Mouse (Mus musculus): Measurements from ENCODE around the gene Ddb2. TPM values are rescaled to one million over a fixed set of nuclear protein-coding genes. Genes with fewer than 3 reads are reported as not detected.
A peak's percentile ranks its signal among the peaks of the same experiment; 100 is the strongest.

The Ddb2 gene
- total and polyA plus RNA-seq, 3 experiments = 2.7 to 8.5 (median 3.2) TPM

DNA sequence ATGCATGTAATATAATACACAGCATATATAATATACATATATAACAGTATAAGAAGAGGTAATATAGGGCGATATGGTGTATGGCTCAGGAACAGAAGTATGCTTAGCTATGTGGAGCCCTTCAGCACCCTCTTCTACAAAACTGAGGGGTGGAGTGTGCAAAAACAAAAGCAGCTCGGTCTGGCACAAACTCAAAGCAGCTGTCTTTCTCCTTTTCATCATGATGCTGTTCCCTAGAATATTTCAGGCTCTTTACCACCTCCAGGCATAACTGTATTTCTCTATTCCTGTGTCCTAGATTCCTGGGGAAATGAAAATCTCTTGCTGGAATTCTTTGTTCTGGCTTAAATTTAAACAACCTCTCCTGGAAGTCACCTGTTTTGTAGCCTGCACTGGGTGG lies 7.0 kb downstream of the Ddb2 start:
- TF ChIP-seq POLR2A (IDR thresholded peaks at IDR 0.05; ENCODE audit: insufficient read depth, low read depth, low read length) = no peak
- no peak for TF ChIP-seq CTCF (IDR thresholded peaks at IDR 0.05)
- TF ChIP-seq EP300 (IDR thresholded peaks at IDR 0.05; ENCODE audit: insufficient read depth, low read depth, low read length) = no peak
- 86% methylated on average over 2 of the region's 2 CpGs for WGBS

DNA sequence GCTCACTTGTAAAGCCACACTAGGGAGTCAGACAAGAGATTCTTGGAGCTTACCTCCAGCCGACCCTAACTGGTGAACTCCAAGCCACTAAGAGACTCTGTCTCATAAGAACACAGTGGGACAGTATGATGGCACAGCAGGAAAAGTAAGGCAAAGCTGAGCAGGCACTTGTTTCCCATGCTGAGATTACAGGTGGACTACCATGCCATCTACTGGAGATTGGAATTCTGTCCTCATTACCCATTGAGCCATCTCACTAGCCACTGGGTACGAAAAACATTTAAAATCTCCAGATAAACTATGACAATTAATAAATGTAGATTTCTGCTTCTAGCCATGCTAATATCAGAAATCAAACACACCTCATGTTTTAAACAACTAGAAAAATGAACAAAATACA lies 13.2 kb downstream of the Ddb2 start:
- Histone ChIP-seq H3K79me2 (replicated peaks; ENCODE audit: control insufficient read depth, insufficient read depth, low read length) (no peaks in the 10 kb centered on the region), H3K36me3 (ENCODE audit: control insufficient read depth, insufficient read depth, low read length) (no peaks in the 10 kb centered on the region), H3K9ac (ENCODE audit: low read depth, low read length) (no peak overlapping the region), H3K27me3 (ENCODE audit: control insufficient read depth, insufficient read depth, low read length) (no peaks in the 10 kb centered on the region), H3K4me1 (ENCODE audit: control insufficient read depth, insufficient read depth, low read length) (no peaks in the 10 kb centered on the region), H3K27ac (no peak overlapping the region), H3K4me3 (no peak overlapping the region)
- 77% methylated on average over 2 of the region's 2 CpGs for WGBS
- TF ChIP-seq CTCF (IDR thresholded peaks at IDR 0.05) = peak; percentile 57
- no peak for TF ChIP-seq EP300 (IDR thresholded peaks at IDR 0.05; ENCODE audit: insufficient read depth, low read depth, low read length)
- intact Hi-C loops (cut with DNase I) = loop anchor here (5.0 kb wide), 1 partner anchor 106 kb away; the partner anchor contains the start of gene Mybpc3
- no peak for DNase-seq

More for the DNA sequence above, 7.0 kb downstream of the Ddb2 start:
- intact Hi-C loops (cut with DNase I) = no loop called here
- Histone ChIP-seq H3K79me2 (replicated peaks; ENCODE audit: control insufficient read depth, insufficient read depth, low read length) (no peaks in the 10 kb centered on the region), H3K4me3 (no peak overlapping the region), H3K27me3 (ENCODE audit: control insufficient read depth, insufficient read depth, low read length) (no peaks in the 10 kb centered on the region), H3K9ac (ENCODE audit: low read depth, low read length) (no peak overlapping the region), H3K4me1 (ENCODE audit: control insufficient read depth, insufficient read depth, low read length) (no peaks in the 10 kb centered on the region), H3K27ac (no peak overlapping the region), H3K36me3 (ENCODE audit: control insufficient read depth, insufficient read depth, low read length) (no peaks in the 10 kb centered on the region)
- no peak for DNase-seq

DNA sequence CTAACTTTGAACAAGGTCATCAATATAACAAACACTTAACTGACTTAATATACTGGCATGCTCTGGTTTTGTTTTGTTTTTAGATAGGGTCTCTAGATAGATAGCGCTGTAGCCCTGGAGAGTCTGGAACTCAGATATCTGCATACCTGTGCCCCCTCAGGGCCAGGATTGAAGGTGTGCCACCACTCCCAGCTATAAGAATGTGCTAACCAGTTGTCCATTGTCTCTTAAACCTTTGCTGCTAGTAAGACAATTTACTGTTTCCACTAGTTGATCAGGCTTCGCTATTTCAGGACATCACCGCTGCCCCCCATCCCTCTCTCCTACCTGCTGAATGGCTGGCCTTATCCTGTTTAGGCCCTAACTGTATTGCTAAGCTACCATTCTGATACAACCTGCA lies 16.3 kb downstream of the Ddb2 start:
- no peak overlapping the region for H3K4me3 ChIP-seq
- no peaks in the 10 kb centered on the region for H3K36me3 ChIP-seq (ENCODE audit: control insufficient read depth, insufficient read depth, low read length)
- no peak for DNase-seq
- intact Hi-C loops (cut with DNase I) = loop anchor here (5.0 kb wide), 1 partner anchor 103 kb away; the partner anchor contains the start of gene Mybpc3
- TF ChIP-seq POLR2A (IDR thresholded peaks at IDR 0.05; ENCODE audit: insufficient read depth, low read depth, low read length) (no peak), EP300 (IDR thresholded peaks at IDR 0.05; ENCODE audit: insufficient read depth, low read depth, low read length) (no peak), CTCF (IDR thresholded peaks at IDR 0.05) (no peak)
- H3K27me3 ChIP-seq (ENCODE audit: control insufficient read depth, insufficient read depth, low read length) = no peaks in the 10 kb centered on the region
- H3K4me1 ChIP-seq (ENCODE audit: control insufficient read depth, insufficient read depth, low read length) = no peaks in the 10 kb centered on the region
- no peak overlapping the region for H3K9ac ChIP-seq (ENCODE audit: low read depth, low read length)
- no peaks in the 10 kb centered on the region for H3K79me2 ChIP-seq (replicated peaks; ENCODE audit: control insufficient read depth, insufficient read depth, low read length)
- WGBS = 94% methylated on average over 3 of the region's 3 CpGs
- H3K27ac ChIP-seq = no peak overlapping the region

DNA sequence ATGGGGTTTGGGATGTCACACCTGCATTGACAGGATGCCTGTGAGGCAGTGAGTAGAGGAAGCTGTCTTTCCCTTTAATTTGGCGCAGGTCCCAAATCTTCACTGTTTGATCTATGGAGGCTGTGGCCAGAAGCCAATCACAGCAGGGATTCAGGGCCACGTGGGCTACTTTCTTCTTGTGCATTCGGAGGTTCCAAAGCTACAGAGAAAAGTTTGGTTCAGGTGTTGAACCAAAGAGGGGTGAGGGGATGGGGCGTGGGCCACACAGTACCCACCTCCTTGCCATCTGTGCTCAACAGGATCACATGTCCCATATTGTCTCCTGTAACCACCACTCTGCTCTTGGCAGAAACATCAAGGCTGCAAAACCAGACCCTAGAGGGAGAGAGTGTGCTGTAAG lies 19.8 kb downstream of the Ddb2 start:
- Histone ChIP-seq H3K27me3 (ENCODE audit: control insufficient read depth, insufficient read depth, low read length) (no peaks in the 10 kb centered on the region), H3K27ac (no peak overlapping the region), H3K36me3 (ENCODE audit: control insufficient read depth, insufficient read depth, low read length) (no peaks in the 10 kb centered on the region), H3K9ac (ENCODE audit: low read depth, low read length) (no peak overlapping the region), H3K4me1 (ENCODE audit: control insufficient read depth, insufficient read depth, low read length) (no peaks in the 10 kb centered on the region), H3K4me3 (no peak overlapping the region), H3K79me2 (replicated peaks; ENCODE audit: control insufficient read depth, insufficient read depth, low read length) (no peaks in the 10 kb centered on the region)
- no peak for DNase-seq
- 63% methylated on average over 4 of the region's 4 CpGs for WGBS
- intact Hi-C loops (cut with DNase I) = no loop called here
- TF ChIP-seq CTCF (IDR thresholded peaks at IDR 0.05) (no peak), EP300 (IDR thresholded peaks at IDR 0.05; ENCODE audit: insufficient read depth, low read depth, low read length) (no peak), POLR2A (IDR thresholded peaks at IDR 0.05; ENCODE audit: insufficient read depth, low read depth, low read length) (no peak)

DNA sequence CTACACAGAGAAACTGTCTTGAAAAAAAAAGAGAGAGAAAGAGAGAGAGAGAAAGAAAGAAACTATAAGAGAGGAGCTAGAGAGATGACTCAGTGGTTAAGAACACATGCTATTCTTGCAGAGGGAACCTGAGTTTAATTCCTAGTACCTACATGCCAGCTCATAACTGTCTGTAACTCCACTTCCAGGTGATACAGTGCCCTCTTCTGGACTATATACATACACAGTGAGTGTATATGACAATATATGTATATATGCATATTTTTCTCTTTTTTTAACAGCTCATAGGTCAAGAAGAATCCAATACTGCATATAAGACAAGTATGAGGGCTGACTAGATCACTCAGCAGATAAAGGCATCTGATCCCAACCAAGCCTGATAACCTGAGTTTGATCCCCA lies 23.5 kb downstream of the Ddb2 start:
- Histone ChIP-seq H3K9ac (ENCODE audit: low read depth, low read length) (no peak overlapping the region), H3K36me3 (ENCODE audit: control insufficient read depth, insufficient read depth, low read length) (peaks cover 2% of the 10 kb centered on the region; the same call in 1 of the 2 replicates), H3K4me1 (ENCODE audit: control insufficient read depth, insufficient read depth, low read length) (no peaks in the 10 kb centered on the region), H3K27ac (no peak overlapping the region), H3K27me3 (ENCODE audit: control insufficient read depth, insufficient read depth, low read length) (no peaks in the 10 kb centered on the region), H3K4me3 (no peak overlapping the region), H3K79me2 (replicated peaks; ENCODE audit: control insufficient read depth, insufficient read depth, low read length) (no peaks in the 10 kb centered on the region)
- intact Hi-C loops (cut with DNase I) = no loop called here
- TF ChIP-seq CTCF (IDR thresholded peaks at IDR 0.05) (peak; percentile 38), POLR2A (IDR thresholded peaks at IDR 0.05; ENCODE audit: insufficient read depth, low read depth, low read length) (no peak)
- DNase-seq = no peak

DNA sequence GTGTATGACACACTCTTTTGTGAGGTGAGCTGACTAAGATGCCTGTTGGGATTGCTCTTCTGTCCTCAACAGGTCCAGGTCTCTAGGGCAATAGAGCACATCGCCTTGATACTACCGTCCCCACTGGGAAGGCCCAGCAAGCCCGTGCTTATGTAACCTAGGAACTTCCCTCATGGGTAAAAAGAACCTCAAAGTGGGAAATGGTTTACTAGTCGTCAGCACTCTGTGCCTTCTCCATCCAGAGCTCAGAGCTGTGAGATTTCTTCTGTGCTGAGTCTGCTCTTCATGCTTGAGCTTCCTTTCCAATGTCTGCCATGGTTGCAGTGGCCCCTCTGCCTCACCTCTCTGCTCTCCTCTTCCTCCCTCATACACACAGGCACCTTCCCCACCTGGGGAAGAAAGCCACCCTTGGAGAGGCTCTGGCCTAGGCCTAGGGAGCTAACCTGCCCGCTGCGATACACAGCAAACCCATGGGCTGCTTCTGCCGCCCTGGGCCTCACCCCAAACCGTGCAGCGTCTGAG lies 30.5 kb downstream of the Ddb2 start:
- peaks cover 5% of the 10 kb centered on the region; the same call in 1 of the 2 replicates for H3K4me1 ChIP-seq (ENCODE audit: control insufficient read depth, insufficient read depth, low read length)
- no peaks in the 10 kb centered on the region for H3K79me2 ChIP-seq (replicated peaks; ENCODE audit: control insufficient read depth, insufficient read depth, low read length)
- no peak overlapping the region for H3K27ac ChIP-seq
- 80% methylated on average over 9 of the region's 9 CpGs for WGBS
- DNase-seq = peak; percentile 41 to 45
- no peak overlapping the region for H3K9ac ChIP-seq (ENCODE audit: low read depth, low read length)
- intact Hi-C loops (cut with DNase I) = no loop called here
- no peaks in the 10 kb centered on the region for H3K27me3 ChIP-seq (ENCODE audit: control insufficient read depth, insufficient read depth, low read length)
- H3K4me3 ChIP-seq = no peak overlapping the region
- peaks cover 2% of the 10 kb centered on the region for H3K36me3 ChIP-seq (ENCODE audit: control insufficient read depth, insufficient read depth, low read length)
- TF ChIP-seq EP300 (IDR thresholded peaks at IDR 0.05; ENCODE audit: insufficient read depth, low read depth, low read length) (no peak), POLR2A (IDR thresholded peaks at IDR 0.05; ENCODE audit: insufficient read depth, low read depth, low read length) (no peak), CTCF (IDR thresholded peaks at IDR 0.05) (no peak)

Measured in heart, adult 2 months (tissue).